Mouse (Mus musculus) activated CD4-positive, CD25-positive, alpha-beta regulatory T cell, adult 4 months (primary cell): Measurements from ENCODE around the gene Fkbp6. TPM values are rescaled to one million over a fixed set of nuclear protein-coding genes. Genes with fewer than 3 reads are reported as not detected.
"Not testable (repeated sequence)": the region's sequence is repeated elsewhere in the genome, so short reads cannot be mapped to it uniquely, and the experiment has no call there.

Source experiments
- ATAC-seq: one replicate; pipeline ENCODE4 v1.8.0; 2017
- polyA plus RNA-seq, 2 experiments: library from polyadenylated mRNA; unstranded; fragments of 100-300 nt; shearing (Covaris generic); gene quantifications; one replicate each; pipeline ENCODE4 v1.2.1; 2017

Fkbp6 gene
- not detected for polyA plus RNA-seq

DNA sequence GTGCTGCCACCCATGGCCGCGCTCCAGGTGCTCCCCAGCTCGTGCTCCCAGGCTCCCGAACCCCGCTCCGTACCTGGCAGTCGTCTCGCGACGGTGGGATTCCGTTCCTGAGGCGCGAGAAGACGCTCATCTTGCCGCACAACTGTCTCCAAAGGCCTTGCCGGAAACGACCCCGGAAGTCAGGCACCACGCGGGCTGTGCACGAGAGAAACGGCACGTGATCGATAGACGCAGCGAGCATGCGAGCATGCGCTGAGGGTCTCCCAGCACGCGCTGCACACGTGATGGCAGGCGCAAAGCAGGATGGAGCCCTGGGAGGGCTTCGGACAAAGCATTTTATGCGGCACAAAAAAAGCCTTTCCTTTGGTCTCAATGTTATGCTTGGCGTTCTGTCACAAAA lies at the start of gene Fkbp6:
Gene Fkbp6 (minus strand): TSS at position 183 of the 400 bp plus-strand sequence.
- ATAC-seq: no peak

DNA sequence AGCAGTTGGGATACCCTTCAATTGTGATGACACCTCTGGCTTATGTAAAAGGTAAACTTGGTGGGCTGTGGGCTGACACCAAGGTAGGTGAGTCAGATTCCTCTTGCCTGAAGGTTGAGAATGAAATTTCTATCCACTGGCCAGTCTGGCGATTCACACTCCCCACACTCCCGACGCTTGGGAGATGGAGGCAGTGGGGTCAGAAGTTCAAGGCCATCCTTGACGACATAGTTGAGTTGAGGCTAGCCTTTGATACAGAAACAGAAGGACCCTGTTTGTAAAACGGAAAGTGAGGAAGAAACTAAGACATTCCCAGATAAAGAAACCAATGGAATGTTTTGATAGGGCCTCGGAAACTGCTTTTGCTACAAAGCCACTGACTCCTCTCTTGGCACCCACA lies 49.5 kb upstream of the Fkbp6 start:
- no peak for ATAC-seq

DNA sequence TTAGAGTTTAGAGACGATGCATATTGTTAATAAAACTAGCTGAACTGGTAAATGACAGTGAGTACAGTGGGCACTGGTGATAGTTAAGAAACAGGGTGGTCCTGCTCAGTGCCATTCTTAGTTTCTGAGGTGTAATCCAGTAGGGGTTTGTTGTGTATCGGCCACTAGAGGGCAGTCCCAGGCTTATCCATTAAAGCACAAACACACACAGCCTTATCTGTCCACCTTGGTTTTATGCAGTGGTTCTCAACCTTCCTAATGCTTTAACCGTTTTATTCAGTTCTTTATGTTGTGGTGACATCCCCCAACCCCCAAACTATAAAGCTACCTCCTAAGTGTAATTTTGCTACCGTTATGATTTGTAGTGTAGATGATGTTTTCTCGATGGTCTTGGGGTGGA lies 46.0 kb upstream of the Fkbp6 start:
- no peak for ATAC-seq

DNA sequence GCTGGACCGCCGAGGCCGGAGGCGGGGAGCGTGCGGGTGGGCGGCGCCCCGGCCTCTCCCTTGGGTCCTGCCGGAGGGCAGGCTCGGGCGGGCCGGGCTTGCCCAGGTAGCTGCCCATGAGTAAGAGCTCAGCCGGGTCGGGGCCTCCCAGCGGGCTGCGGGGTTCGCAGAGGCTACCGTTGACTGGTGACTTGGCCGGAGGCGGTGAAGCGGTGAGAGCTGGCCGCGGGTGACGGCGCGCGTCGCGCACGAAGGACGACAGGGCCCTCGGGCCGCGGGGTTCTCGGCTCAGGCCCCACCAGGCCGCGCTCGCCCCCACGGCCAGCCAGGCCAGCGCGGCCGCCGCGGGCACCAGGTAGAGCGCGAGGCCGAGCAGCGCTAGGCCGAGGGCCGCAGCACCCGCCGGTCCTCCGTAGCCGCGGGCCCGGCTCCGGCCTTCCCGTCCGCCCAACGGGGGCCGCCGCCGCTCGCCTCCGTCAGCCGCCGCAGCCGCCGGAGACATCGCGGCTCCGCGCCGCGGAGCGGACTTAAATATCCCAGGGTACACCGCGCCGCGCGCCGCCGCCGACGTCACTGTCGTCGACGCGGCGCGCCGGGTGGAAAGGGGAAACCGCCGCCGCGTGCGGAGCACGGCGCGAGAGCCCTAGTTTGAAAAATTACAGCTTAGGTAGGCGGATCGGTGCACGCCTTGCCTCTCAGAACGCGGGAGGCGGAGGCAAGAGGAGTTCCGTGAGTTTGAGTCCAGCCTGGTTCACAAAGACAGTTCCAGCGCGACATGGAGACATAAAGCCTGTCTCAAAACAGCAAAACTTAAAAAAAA lies 44.4 kb upstream of the Fkbp6 start, which contains the start of gene Pom121:
Gene Pom121 (minus strand): TSS at position 543 of the 820 bp plus-strand sequence.
- peak; percentile 89 for ATAC-seq

DNA sequence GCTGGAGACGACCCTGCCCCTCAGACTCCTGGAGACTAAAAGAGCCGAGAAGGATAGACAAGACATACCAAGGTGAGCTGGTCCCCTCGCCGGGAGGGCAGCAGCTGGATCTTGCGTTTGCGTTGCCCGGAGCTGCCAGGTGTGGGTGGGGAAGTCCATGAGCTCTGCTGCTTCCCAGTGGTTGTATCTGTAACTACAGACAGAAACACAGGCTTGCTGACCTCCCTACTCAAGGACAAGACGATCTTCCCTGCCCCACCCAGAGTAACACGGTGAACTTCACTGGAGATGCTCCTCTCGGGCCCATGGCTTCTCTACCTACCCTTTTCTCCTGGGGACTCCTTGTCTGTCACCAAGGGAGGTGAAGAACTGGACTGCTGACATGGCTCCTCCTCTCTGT lies 33.9 kb upstream of the Fkbp6 start:
- no peak for ATAC-seq

DNA sequence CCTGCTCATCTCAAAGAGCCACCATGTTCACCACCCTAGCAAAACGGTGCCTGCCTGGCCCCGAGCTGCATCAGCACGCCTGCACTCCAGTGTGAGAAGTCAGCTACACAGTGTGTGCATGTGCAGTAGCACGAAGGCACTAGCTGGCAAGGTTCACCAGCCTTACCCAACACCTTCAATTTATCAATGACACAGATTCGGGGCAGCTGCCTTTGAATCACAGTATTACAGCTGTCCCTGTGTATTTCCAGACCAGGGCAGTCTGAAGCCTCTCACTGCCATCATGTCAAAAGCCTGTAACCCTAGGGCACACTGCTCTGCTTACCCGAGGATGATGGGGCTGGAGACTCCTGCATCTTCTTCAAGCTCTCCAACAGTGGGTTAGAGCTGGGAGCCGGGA lies 32.9 kb upstream of the Fkbp6 start:
- no peak for ATAC-seq

DNA sequence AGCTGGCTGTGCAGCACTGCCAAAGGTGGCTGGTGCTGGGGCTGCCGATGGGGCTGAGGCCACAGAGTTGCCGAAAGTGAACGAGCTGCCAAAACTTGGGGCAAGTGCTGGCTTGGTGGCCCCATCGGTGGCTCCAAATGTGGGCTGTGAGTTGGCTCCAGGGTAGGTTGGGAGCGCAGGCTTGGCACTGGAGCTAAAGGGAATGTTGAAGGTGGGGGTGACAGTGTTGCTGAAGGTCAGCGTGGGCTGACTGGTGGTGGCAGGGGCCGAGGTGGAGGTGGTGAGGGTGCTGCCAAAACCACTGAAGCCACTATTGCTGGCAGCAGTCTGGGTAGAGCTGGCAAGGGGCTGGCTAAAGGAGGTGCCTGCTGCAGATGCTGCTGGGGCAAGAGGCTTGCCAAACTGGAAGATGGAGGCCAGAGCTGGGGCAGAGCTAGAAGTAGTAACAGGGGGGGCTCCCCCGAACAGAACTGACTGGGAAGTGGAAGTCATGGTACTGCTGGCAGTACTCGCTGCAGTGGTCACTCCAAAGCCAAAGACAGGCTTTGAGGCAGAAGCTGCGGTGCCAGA lies 31.6 kb upstream of the Fkbp6 start:
- no peak for ATAC-seq

DNA sequence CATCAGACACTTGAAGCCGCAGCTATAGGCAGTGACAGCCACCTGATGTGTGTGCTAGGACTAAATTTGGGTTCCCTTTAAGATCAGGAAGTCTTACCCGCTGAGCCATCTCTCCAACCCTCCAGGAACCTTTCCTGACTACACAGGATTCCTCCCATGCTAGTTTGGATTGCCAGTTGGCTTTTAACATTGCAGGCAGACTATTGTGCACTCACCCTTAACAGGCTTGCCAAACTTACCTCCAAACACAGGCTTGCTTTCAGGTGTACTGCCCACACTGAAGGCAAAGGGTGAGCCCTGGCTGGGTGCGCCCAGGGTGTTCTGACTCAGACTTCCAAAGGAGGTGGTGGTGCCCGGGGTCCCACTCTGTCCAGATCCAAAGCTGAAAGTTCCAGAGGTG lies 30.8 kb upstream of the Fkbp6 start:
- no peak for ATAC-seq

DNA sequence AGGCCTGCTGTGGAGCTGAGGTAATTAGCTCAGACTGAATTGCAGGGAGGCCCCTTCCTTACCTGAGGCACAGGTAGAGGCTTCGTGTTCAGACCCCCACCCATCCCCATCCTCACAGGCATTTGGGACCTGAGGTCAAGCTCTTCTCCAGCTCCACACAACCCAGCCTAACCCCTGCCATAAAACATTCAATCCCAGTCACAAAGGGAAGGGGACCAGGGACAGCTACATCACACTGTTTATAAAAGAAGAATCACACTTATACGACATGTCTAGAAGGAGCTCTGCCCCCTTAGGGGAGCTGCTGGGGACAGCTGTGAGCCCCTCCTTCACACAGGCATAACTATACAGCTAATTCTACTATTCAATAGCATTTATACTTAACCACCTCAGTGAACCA lies 26.5 kb upstream of the Fkbp6 start:
- no peak for ATAC-seq

DNA sequence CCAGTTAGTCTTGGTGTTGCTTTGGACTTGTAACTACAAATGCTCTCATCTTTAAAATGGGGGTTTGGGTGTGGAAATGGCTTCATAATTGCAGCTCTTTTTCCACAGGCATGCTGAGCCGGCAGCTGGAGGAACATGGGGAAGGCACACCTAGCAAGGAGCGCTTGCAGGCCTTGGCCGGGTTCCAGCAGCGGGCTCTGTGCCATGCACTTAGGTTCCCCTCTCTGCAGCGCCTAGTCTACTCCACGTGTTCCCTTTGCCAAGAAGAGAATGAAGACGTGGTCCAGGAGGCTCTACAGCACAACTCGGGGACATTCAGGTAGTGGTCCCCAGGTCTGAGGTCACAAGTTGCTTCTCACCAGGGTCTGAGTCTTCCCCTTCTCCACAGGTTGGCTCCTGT lies 25.3 kb upstream of the Fkbp6 start:
- ATAC-seq: no peak

DNA sequence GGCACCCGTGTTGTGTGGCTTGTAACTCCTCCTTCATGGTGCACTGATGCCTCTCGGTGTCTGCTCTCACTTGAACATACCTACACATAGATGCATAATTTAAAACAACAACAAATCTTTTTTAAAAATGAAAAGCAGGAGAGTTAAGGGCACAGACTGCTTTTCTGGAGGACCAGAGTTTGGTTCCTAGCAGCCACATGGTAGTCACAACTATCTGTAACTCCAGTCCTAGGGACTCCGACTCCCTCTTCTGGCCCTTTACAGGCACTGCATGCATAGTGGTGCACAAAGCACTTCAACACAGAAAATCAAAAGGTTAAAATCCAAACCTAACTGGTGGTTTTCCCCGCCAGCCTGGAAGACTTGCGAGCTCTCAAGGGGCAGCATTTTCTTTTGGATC lies 23.8 kb upstream of the Fkbp6 start:
- no peak for ATAC-seq

DNA sequence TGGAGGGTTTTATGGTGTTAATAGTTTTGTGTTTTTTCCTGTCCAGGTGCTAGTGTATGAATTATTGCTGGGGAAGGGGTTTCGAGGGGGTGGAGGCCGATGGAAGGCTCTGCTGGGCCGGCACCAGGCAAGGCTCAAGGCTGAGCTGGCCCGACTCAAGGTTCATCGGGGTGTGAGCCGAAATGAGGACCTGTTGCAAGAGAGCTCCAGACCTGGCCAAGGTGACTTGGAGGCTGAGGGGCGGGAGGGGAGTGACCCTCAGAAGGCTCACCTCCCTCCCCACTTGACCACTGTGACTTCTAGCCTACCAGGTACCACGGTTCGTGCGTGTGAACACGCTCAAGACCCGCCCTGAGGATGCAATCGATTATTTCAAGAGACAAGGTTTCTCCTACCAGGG lies 21.4 kb upstream of the Fkbp6 start:
- ATAC-seq: no peak

DNA sequence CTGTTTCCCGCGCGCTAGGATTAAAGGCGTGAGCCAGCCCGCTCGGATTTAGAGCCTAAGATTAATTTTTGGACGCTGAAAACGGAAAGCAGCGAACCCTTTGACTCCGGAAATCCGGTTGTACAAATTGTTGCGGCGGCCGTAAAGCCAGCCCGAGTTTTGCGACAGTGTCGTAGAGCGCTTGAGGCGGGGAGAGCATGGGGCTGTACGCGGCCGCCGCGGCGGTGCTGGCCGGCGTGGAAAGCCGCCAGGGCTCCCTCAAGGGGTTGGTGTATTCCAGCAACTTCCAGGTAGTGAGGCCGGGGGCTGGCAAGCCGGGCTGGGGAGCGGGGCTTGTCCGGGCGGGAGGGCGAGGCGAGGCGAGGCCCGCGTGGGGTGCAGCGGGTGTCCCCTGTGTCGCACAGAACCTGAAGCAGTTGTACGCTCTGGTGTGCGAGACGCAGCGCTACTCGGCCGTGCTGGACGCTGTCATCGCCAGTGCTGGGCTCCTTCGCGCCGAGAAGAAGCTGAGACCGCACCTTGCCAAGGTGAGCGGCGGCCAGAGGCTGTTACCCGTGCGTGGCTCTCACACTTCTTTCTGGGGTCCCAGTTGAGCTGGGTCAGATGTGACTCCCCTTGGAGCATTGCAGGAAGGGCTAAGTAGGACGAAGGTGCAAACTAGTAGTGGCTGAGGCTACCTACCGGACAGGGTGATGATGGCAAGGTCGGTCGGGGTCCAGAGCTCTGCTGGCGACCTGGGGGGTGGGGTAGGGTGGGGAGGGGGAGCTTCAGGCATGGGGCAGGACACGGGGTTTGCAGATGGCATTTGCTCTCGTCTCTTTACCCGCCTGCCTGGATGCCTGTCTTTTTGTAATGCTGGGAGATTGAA lies 20.2 kb upstream of the Fkbp6 start, which contains the start of gene Nsun5:
Gene Nsun5 (plus strand): TSS at position 167 of the 868 bp plus-strand sequence.
- peak; percentile 85 for ATAC-seq

DNA sequence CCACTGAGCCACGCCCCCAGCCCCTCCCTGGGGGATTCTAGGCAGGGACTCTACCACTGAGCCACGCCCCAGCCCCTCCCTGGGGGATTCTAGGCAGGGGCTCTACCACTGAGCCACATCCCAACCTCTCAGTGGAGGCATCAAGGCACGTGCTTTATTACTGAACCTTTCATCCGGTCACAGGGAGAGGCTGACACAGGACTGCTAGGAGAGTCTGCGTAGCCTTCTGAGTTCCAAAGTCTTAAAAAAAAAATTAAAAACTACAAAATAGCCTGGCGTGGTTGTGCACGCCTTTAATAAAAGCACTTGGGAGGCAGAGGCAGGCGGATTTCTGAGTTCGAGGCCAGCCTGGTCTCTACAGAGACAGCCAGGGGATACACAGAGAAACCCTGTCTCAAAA lies 19.4 kb upstream of the Fkbp6 start:
- not testable (repeated sequence) for ATAC-seq

DNA sequence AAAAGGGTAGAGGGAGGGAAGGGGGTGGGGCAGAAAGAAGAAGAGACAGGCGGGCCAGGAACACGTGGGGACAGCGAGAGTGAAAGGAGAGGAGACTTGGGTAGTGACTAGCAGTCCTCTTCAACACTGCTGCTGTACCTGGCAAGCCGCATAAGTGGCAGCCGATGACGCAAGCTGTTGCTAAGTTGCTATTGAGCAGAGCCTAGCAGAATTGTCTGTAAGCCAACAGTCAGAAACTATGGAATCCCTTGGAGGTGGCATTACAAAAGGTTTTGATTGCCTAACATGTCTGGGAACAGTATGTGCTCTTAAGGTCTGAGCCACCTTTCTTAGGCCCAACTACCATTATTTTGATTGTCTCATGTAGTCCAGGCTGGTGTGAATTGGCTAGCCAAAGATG lies 18.5 kb upstream of the Fkbp6 start:
- ATAC-seq: no peak

DNA sequence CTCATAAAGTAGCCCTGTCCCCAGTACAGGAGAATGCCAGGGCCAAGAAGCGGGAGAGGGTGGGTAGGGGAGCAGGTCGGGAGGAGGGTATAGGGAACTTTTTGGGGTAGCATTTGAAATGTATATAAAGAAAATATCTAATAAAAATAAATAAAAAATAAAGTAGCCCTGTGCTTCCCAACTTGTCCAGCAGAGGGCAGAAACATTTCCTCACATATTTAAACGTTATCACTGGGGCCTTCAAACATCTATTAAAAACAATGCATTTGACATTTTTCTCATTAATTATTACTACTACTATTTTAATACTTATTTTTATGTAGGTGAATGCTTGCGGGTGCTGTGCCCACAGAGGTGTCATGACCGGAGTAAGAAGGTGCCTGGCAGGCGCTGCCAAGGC lies 18.0 kb upstream of the Fkbp6 start:
- ATAC-seq: no peak

DNA sequence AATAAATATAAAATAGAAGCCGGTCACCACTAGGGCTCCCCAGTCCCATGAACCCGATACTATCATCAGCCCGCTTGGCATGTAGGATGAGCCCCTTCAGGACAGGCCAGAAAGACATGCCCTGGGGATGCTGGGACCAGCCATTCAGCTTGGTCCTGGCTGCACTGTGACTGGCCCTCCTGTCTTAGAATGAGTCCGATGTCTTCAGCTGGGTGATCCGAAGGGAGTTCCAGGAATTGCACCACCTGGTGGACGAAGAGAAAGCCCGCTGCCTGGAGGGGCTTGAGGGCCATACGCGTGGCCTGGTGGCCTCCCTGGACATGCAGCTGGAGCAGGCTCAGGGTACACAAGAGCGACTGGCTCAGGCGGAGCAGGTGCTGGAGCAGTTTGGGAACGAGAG lies 13.7 kb upstream of the Fkbp6 start:
- no peak for ATAC-seq

DNA sequence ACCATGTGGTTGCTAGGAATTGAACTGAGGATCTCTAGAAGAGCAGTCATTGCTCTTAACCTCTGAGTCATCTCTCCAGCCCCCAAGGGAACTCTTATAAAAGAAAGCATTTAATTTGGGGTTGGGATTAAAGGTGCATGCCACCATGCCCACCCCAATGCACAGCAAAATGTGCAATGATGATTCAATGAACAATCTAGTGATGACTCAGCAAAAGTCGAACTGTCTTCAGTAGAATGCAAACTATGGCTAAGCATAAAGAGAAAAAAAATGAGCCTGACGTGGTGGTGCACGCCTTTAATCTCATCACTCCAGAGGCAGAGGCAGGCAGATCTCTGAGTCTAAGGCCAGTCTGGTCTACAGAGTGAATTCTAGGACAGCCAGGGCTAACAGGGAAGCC lies 12.7 kb upstream of the Fkbp6 start:
- no peak for ATAC-seq

DNA sequence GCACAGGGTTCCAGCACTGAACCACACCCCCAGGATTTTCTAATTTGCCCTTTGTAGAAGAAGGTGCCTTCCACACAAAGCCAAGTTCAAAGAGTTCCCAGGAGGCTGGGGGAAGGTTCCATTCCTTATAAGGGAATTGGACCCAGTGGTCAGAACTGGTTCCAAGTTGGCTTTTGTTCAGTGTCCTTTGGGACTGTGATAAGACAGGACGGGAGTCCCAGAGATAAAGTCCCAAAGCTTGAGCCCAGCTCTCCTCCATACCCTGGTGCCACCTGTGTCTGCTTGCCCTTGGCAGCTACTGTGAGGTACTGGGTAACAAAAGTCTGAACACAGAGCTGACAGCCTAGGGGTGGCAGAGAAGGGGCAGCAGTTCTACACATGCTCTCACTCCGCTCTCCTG lies 9.9 kb upstream of the Fkbp6 start:
- no peak for ATAC-seq

DNA sequence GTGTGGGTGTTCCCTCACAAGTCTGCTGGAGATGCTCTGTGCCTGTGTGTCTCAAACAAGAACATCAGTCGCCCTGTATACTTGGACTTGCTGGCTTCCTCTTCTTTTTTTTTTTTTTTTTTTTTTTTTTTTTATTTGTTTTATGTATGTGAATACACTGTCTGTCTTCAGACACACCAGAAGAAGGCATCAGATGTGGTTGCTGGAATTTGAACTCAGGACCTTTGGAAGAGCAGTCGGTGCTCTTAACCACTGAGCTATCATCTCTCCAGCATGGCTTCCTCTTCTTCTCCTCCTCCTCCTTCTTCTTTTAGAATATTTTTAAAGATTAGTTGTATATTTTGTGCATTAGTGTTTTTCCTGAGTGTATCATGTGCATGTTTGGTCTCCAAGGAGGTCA lies 7.7 kb upstream of the Fkbp6 start:
- ATAC-seq: no peak

DNA sequence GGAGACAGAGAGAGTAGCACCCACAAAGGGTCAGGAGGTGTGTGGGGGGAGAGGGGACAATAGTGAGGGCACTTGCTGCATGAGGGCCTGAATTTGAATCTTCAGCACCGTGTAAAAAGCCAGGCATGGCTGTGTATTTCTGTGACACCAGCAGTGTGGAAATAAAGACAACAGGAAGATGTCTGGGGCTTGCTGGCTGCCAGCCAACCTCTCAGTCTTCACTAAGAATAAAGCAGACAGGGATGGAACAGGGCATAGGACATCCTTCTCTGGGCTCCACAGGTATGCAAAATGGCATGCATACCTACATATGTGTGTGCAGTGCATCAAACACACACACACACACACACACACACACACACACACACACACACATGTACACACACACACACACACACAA lies 6.2 kb upstream of the Fkbp6 start:
- ATAC-seq: no peak

DNA sequence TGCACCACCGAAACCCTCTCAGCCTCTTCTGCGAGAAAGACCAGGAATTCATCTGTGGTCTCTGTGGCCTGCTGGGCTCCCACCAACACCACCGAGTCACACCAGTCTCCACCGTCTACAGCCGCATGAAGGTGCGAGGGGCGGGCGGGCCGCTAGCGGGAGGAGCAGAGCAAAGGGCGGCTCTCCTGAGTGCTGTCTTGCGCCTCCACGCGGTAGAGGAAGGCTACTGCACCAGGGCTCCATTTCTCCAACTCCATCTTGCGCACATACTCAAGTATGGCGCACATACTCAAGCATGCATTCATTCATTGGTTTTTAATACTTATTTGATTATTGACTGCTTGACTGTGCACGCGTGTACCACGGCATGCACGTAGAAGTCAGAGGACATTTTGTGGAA lies 3.7 kb upstream of the Fkbp6 start:
- ATAC-seq: no peak

DNA sequence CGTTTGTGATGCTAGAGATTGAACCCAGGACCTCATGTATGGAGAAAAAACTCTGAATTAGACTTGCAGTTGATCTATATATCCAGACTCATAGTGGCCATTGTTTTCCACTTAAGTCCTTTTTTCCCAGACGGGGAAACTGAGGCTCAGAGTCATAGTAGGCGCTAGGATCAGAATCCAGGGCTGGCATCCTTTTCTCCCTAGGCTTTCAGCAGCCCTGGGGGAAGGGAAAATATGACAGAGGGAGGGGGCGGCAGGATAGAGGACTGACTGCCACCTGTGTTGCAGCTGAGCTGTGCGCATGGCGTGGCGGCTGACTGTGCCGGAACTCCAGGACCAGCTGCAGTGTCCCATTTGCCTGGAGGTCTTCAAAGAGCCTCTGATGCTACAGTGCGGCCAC lies 3.2 kb upstream of the Fkbp6 start, which contains the start of gene Trim50:
Gene Trim50 (plus strand): TSS at position 301 of the 400 bp plus-strand sequence.
- ATAC-seq: no peak
